Mouse (Mus musculus) ES-CJ7 (cell line): ENCODE measurements around the gene Tbce.
"Not testable (repeated sequence)": the region's sequence is repeated elsewhere in the genome, so short reads cannot be mapped to it uniquely, and the experiment has no call there.

Source experiments
- DNase-seq: peaks from one replicate; pipeline ENCODE4 v3.0.0; 2011; ENCODE audit warnings: low read depth, low spot score

Gene Tbce

DNA sequence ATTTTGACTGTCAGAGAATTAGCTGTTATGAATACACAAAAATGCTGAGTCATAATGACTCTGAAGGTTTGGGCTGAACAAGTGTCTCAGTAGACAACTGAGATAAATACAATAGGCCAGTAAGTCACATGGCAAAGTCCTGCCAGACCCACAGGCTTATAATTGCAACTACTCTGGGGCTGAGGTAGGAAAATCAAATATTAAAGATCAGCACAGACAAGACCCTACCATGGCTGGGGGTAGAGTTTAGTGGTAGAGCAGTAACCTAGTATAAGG, 5.4 kb downstream of the Tbce start:
- peak; percentile 33 for DNase-seq

DNA sequence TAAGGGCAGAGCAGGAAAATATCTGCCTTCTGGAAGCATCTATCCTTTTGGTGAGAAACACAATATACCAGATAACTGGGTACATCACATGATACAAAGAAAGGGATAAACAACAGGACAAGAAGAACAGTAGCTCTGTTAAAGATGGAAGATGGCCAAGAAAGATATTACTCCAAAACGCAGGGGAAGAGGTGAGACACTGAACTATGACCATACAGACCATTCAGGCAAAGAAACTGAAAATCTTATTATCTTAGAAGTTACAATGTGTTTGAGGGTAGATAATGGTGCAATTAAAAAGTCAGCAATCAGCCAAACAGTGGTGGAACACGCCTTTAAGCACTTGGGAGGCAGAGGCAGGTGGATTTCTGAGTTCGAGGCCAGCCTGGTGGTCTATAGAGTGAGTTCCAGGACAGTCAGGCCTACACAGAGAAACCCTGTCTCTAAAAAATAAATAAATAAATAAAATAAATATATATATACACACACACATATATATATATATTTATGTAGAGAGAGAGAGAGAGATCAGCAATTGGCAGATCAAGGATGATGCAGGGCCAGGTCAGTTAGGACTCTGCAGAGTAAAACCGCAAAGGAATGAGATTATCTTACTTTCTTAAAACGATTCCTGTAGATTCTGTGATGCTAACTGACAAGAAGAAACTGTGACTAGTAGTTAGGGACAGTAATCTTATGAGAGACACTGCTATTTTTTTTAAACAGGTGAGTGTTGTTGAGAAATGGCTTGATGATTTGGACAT, 5.9 kb downstream of the Tbce start:
- DNase-seq: no peak

DNA sequence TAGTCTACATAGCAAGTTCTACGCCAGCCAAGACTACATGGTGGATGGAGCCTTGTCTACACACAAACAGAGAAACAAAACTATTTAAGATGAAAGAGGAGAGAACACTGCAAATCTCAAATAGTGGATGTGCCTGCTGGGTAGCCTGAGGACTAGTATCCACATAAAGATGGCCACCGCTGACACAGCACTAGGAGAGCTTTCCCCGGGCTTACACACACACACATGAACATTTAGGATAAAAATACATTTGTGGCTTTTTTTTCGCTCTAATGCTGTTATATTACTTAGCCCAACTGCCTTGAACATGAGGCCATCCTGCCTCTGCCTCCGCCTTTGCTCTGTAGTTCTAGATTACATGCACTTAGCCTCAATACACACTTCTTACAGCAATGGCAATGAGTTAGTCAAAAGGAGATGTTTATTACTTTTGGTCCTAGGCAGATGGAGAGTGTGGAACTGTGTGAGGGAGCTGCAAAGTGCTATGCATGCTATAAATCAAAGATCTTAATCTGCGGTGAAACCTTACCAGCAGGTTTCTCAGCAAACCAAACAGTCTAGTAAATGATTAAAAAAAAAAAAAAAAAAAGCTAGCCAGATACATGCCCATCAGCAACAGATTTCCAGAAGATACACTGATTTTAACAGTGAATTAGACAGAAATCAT, 13.2 kb downstream of the Tbce start:
- no peak for DNase-seq

DNA sequence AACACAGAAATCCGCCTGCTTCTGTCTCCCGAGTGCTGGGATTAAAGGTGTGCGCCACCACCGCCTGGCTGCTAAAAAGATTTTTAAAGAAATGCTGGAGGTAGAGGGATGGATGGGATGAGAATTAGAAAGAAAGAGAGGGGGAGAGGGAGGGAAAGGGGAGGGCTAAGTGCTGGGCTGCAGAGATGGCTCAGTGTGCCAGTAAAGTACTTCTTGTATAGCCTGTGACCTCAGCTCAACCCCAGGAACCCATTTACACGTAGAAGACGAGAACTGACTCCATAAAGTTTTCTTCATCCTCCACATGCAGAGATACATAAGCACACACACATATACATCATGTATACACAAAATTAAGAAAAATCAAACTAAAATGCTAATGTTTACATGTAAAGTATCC, 13.9 kb downstream of the Tbce start:
- no peak for DNase-seq

DNA sequence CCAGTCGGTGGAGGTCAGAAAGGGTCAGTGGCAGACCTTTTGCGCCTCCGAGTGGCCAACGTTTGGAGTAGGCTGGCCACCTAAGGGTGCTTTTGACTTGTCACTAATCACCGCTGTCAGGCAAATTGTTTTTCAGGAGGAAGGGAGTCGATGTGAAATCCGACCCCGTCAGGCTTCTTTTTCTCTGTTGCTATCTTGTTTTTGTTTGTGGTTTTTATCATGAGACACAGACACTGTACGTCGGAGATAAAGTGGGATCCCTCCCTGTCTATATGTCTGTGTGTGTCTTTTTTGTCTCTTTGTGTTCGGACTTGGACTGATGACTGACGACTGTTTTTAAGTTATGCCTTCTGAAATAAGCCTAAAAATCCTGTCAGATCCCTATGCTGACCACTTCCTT, 18.0 kb downstream of the Tbce start:
- DNase-seq: not testable (repeated sequence)

DNA sequence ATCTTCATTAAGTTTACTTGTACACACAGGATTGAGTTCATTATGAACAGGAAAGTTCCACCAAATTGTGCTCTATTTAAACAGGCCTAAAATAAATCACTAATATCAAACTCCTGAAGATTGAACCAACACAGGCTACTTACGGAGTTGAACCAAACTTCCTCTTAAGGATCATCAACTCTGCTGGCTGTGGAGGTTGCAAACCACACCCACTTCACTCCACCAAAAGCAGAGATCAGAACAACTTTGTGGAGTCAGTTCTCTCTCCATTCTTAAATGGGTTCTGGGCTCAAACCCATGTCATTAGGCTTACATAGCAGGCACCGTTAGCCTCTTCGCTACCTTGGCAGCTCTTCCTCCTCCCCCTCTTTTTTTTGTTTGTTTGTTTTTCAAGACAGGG, 20.6 kb downstream of the Tbce start:
- no peak for DNase-seq

DNA sequence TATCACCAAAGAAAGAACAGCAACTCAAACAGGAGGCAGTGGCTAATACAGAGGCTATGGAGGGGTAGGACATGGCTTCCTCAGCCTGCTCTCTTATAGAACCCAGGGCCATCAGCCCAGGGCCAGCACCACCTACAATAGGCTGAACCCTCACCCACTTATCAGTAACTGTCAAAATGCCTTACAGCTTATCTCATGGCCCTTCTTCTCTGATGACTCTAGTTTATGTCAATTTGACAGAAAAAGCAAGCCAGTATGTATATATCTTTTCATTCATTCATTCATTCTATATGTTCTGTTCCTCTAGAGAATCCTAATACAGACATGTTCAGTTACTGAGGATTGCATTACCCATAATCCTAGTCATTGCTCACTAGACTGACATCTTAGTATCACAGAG, 21.2 kb downstream of the Tbce start:
- no peak for DNase-seq

DNA sequence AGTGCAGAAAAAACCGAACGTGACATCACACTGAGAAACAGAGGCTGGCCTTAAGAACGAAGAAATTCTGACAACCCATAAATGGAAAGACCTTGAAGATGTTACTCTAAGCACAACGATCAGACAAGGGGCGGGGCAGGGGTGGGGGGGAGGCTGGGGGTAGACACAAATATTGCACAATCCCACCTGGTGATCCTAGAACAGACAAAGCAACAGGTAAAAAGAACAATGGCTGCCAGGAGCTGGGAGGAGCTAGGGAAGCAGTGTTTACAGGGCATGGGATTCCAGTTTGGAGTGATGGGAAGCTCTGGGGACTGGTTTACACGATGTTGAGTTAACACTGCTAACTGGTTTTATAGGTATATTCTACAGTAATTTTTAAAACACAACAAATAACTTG, 23.8 kb downstream of the Tbce start:
- DNase-seq: no peak

DNA sequence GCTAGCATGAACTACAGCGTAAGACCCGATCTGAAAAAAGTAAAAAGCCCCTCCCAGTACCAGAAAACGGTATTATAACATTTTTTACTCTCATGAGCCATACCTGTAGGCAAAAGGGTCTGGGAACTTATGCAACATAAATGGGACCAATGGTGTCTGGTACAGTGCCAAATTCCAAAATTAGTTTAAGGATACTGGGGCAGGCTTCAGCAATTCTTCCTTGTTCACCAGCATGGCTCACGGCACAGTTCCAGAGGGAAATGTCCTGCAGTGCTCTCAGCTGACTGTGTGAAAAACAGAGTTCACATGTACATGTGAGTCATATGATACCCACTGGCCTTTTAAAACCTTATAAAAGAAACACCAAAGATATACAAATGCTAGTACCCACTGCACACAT, 24.9 kb downstream of the Tbce start:
- DNase-seq: no peak

DNA sequence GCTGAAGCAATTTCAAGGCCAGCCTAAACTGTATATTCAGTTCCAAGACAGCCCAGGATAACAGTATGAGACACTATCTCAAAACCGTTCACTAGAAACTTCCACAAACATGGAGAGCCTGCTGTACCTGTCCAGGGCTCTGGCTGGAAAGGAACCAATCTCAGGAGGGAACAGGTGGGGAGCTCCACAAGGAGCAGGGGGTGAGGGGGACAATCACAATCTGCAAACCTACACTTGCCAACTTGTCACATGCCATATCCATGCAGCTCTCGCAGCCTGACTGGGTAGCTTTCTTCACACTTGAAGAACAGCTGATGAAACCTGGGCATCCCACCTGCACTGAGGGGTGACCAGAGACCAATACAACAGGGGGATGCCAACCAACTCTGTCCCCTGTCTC, 25.4 kb downstream of the Tbce start:
- DNase-seq: no peak

DNA sequence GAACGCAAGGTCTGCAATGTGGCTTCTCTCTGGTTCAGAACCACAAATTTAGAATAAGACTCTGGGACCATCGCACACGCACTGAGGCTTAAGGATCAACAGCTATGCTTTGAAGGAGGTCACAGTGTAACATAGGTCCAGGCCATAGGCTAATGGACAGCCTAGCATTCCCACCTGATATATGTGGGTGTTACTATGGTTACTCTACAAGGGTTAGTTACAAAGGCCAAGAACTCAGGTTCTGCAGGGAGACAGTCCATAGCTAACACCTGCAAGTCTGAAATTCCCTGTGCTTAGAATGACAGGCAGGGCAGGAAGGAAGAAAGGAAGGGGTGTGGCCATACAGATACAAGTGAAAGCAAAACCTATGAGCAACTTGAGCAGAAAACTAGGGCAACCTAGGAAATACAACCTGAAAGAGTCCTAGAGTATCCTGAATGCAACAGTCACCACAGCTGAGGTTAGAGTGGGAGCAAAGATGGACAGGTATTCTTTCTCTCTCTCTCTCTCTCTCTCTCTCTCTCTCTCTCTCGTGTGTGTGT, 27.9 kb downstream of the Tbce start:
- no peak for DNase-seq

DNA sequence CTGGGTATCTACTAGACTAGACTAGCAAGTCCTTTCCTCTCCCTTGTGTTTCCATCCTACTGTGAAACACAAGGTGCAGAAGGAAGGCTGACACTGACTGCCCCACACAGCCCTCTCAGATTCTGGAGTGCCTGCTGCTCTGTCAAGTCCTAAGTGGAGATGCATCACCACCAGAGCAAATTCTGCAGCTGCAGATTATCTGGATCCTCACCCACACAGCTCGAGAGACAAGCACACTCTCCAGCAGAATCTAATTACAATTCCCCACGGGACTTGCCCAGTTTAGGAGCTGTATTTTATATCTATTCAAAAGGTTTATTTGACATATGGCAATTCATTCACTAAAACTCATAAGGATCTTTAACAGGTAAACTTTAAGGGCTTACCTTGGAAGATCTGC, 33.4 kb downstream of the Tbce start:
- no peak for DNase-seq

DNA sequence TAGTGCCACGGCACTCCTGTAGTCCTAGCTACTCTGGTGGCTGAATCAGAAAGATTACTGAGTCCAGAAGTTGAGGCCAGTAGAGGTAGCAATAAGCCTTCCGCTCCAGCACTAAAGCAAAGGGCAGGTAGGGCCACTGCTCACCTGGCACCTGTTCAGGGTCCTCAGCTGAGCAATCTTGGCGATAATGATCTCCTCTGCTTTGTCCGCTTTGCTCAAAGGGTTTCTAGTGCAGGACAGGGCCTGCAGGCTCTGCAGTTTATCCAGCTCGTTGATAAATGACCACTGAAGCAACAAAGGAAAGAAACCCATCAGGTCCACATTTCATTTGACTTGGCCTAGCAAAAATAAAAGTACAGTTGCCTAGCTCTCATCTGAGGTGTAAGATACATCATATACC, 34.4 kb downstream of the Tbce start:
- no peak for DNase-seq

DNA sequence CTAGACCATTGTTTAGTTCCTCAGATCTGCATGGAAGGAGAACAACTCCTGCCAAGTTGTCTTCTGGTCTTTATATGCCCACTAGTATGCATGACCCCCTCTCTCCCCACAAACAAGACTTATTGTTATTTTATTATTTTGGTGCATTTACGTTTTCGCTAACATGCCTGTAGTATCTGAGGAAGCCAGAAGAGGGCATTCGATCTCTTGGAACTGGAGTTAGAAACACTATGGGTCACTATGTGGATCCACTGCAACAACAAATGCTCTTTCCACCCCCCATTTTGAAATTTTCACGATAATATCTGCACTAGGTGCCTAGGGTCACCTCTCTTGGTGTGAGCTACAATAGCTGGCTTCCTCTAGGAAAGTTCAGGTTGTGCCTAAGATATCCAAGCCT, 35.4 kb downstream of the Tbce start:
- DNase-seq: no peak

DNA sequence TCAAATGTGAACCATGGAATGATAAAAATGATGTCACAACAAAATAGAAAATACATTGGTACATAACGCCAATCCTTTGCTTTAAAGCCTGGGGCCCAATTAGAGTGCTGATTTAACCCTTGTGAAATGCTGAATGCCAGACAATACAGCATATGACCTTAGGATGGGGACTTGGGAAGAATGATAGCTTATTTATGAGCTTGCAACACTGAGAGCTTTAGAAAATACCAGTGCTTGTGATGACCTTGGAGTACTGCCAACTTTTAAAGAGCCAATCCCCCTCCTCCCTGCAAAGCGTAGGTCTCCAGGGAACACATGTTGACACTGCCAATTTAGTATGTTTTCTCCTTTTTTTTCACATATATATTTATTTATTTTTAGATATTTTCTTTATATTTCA, 36.7 kb downstream of the Tbce start:
- no peak for DNase-seq

DNA sequence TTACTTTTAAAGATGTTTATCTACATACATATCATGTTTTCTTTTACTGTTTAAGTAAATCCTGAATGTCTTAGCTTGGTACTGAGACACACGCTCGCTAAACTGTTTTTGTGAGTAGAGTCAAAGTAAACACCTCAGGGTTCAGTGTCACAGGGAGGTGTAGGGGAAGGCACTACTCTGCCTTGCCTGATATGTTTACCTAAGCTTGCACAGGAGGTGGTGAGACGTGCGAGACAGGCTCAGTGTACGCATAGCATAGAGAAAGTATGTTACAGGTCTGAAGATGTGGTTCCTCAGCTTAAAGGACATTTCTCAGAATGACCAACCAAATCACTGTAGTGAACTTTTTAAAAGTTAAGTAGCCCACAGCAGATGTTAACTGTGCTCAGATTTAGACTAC, 42.0 kb downstream of the Tbce start:
- DNase-seq: no peak

DNA sequence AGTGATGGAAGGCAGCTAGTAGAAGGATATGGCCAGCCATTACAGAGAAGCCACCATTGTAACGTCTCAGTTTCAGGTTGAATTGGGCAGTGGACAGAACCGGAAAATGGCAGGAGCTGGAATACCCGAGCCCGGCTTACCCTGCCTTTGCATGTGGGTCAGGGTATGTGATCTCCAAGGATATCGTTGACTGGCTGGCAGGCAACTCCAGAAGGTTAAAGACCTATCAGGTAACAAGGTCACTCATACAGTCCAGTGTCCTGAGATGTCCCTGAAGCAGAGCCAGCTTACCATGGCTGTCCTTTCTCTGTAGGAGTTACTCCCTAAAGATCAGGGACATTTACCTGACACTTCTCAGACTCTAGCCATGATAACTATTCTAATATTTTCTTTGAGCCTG, 44.4 kb downstream of the Tbce start:
- no peak for DNase-seq

DNA sequence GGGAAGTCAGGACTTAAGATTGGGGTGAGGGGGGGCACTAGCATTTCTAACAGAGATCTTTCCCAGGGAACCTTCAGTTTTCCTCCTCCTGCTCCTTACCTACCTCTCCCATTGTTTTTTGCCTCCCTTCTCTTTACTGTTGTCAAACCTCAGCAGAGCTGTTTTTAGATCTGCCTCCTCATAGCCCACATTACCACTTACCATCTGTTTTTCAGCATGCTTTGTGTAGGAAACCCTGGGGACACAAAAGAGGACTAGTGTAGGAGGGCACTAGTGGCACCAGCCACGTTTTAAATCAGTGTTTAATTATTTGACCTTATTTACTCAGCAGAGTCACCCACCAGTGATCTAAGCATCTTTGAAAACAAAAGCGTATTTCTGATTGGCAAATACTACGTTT, 46.4 kb downstream of the Tbce start:
- DNase-seq: no peak

DNA sequence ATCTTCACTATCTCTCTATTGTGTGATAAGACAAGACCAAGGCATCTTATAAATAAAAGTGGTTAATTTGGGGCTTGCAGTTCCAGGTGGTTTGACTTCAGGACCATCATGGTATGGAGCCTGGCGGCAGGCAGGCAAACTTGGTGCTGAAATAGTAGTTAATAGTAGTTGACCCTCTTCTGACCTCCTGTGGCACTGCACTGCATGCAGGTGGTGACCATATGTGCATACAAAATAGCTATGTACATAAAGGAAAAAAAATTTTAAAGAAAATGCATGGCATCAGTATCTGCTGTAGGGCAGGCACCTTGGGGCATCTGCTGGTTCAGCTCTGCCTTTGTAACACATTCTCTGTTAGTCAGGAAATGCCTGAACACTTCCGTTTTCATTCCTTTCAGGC, 49.0 kb downstream of the Tbce start:
- no peak for DNase-seq

DNA sequence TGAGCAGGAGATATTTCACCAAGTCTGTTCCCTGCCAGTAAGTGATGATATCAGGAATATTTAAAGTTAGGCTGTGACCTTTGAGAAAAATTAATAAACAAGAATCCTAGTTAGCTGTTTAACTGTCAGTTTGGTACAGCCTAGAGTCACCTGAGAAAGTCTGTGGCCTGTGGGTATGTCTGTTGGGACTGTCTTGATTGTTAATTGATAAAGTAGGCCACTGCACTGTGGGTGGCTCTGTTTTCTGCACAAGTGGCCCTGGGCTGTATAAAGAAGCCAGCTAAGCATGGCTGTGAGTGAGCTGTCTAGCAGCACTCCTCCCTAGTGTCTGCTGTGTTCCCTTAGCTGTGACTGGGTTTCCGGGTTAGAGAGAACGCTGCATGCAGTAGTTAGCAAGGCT, 50.3 kb downstream of the Tbce start:
- no peak for DNase-seq

DNA sequence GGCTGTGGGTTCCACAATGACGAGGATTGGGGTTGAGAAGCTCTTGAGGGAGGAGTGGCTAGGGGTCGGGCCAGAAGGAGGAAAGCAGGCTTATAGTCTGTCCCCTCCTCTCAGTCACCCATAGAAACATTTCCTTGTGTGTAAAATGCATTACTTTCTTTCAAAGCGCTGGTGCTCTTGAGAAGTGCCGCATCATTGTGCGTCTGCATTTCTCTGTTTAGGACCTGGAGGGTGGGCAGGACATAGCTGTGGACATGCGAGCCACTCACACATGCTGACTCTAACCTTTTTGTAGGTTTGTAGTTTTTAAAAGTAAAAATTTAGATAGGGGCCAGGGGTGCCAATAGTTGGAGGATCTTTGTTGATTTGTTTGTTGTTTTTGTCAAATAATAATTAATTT, 55.9 kb downstream of the Tbce start:
- DNase-seq: no peak

DNA sequence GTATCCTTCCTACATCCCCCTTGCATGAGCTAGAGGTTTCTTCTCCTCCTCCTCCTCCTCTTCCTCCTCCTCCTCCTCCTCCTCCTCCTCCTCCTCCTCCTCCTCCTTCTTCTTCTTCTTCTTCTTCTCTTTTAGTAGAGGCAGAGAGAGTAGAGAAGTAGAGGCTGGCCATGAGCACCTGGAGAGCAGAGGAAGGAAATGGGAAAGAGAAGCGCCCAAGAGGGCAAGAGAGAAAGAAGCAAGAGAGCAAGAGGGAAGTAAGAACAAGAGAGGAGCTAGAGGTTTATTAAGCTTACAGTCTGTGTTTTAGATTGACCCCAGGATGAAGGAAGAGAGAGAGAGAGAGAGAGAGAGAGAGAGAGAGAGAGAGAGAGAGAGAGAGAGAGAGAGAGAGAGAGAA, 57.6 kb downstream of the Tbce start:
- not testable (repeated sequence) for DNase-seq

DNA sequence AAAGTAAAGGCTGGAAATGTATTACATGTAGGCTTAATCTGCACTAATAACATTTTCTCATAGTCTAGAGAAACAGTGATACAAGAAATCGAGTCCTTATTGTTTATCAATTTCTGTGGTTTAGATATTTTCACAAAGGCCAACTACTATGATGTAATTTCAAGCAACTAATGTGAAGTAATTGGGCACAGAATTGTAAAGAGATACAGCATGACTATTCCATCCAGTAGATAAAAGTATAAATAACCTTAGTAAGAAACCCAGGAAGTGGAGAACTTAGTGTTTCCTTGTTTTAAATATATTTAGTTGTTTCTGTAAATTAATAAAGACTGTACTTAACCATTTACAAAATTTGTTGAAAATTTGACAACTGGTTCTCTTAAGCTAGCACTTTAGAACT, 69.6 kb downstream of the Tbce start:
- no peak for DNase-seq
